Mouse (Mus musculus) frontal cortex, postnatal 36 days (tissue): ENCODE measurements around the gene Tcf19.

Experiments used
- DNase-seq, 2 experiments: peaks; one replicate each; pipeline ENCODE4 v3.0.0; 2022; ENCODE audit warnings: low spot score in 2 of 2

Gene Tcf19

GRCm38 (mm10) chr17:35516652-35517500, at the start of gene Tcf19, which contains the start of gene Cchcr1:
Gene Tcf19 (minus strand): TSS chr17:35516824.
Gene Cchcr1 (plus strand): TSS chr17:35517100.
- peak; percentile 94 to 96 for DNase-seq

DNA sequence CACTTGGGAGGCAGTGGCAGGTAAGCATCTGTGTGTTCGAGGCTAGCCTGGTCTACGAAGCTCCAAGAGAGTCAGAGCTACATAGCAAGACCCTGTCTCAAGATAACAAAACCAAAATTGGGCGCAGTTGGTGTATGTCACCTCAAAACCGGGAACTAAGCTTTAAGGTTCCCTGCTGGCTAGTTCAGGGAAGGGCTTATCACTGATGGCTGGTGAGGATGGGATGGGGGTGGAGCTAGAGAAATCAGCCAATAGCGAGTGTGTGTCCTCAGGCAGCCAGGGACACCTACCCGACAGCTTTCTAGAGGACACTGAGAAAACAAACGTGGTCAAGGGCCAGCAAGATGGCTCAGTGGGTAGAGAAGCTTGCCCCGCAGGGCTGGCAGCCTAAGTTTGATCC, 41.6 kb upstream of the Tcf19 start:
- no peak for DNase-seq

GRCm38 (mm10) chr17:35557351-35557750, 40.7 kb upstream of the Tcf19 start:
- no peak for DNase-seq

- DNase-seq = peak in 1 of 2 experiments; percentile 40
Observed at GRCm38 (mm10) chr17:35556812-35557211, 40.2 kb upstream of the Tcf19 start.

DNA sequence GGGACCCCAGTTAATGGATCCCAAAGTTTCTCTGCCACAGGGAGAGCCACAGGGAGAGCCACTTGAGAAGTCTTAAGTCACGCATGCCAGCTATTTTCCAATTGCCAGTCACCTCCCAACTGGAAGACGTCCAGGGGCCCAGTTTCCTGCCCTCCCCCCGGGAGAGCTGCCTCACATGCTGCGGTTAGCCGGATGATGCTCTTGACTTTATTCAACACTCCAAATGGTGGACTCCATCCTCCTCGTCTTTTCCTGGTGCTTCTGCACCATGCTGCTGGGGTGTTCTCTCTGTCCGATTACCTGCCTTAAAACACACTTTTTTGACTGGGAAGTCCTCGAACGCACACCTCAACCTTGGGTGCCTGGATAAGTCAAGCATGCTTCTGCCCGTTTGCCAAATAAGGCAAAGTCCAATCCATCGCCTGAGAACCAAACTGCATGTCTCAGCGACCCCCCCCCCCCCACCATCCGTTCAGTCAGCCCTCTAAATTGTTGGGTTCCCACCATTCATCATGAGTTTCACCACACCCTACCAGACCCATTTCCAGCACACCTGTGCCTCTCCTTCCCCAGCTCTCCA, 39.7 kb upstream of the Tcf19 start:
- no peak for DNase-seq

GRCm38 (mm10) chr17:35554761-35555397, 38.3 kb upstream of the Tcf19 start:
- no peak for DNase-seq

DNA sequence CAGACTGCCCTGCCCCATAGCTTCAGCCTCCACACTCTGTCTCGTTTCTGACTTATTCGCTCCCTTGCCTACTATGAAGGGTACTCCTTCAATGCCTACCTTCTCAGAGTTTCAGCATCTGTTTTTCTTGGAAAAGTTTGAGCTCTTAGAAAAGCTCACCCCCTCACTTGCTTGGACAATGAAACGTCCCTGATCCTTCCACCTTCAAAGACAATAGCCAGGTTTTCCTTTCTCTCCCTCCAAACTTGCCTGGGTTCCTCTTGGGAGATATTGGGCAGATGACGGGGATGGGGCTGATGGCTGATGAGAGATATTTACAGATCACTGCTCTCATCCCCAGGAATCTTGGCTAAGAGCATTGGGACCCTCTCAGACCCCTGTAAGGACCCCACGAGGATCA, 37.7 kb upstream of the Tcf19 start:
- DNase-seq = no peak

DNA sequence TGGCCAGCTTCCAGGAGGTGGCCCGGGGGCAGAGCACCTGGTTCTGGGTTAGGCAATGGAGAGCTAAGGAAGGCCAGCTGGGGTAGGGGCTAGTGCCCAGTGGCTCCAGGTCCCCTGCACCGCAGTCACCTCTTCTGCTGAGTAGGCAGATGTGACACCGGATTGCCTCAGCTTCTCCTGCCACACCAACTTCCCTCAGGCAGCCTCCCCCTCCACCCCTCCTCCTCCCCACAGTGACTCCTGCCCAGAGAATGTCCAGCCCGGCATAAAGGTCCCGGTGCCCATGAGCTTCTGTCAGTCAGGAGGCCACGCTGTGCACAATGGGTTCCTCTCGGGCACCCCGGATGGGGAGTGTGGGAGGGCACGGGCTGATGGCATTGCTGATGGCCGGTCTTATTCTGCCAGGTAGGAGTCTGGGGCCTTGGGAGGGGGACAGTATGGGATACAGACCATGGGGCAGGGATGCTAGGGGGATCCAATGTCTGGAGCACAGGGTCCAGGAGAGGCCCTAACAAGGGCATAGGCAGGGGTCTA, 35.3 kb upstream of the Tcf19 start, which contains the start of gene Cdsn:
Gene Cdsn (plus strand): TSS at position 248 of the 534 bp plus-strand sequence.
- no peak for DNase-seq

- DNase-seq = no peak
Observed at GRCm38 (mm10) chr17:35550871-35551270, 34.2 kb upstream of the Tcf19 start.

GRCm38 (mm10) chr17:35550143-35550494, 33.5 kb upstream of the Tcf19 start:
- no peak for DNase-seq

DNA sequence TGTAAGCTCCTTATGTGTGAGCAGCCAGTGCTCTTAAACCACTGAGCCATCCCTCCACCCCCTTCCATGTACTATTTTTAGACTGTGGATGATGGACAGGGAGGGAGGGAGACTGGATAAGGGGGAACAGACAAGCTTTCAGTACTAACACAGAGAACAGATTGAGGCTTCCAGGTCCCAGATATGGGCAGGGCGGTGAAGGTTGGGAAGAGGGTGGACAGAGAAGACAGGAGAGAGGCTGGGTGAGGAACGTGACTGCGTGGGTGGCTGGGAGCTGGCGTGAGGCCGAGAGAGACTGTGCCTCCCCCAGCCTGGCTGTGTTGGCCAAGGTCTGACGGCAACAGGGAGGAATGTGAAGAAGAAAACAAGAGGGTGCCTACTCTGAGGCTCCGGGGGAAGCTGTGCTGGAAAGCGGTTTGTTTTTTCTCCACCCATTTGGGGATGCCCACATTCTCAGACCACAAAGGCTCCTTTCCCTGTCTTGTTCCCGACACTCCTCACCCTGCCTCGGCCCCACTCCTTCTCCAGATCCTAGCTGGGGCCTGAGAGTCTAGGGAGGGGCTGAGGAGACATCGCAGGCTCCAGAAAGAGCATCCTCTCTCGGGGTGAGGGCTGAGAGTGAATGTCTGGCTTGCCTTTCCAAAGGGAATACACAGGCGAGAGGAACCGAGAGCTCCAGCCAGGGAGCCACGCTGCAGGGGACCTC, 33.0 kb upstream of the Tcf19 start:
- DNase-seq = peak; percentile 85 to 93

- no peak for DNase-seq
Observed at GRCm38 (mm10) chr17:35548636-35549035, 32.0 kb upstream of the Tcf19 start.

DNA sequence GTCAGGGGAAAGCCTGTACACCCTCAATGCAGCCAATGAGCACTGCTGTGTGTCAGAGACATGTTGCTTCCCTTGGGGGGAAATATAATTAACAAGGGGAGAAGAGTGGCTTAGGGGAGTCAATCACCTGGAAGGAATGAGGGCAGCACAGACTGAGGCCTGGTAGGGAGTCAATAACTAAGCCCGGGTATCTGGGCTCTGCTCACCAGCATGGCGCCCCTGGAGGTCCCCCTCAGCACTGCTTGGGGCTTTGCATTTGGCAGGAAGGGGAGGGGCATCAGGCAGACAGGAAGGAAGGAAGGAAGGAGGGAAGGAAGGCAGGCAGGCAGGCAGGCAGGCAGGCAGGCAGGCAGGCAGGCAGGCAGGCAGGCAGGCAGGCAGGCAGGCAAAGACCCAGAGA, 30.8 kb upstream of the Tcf19 start:
- DNase-seq = no peak

DNA sequence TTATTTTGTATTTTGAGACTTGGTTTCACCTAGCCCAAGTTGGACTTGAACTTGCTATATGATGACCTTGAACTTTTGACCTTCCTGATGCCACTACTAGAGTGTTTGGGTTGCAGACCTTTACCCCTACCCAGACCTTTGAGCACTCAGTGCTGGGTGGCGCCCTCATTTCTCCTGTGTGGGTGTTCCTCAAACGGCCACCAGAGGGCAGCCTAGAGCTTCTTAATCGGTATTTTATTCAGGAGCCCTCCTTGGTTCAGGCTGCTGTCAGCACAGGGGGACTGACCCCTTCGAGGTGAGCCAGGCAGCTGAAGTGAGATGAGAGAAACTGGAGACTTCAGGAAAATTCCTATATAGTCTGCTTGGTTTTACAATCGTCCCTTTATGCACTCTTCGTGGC, 28.1 kb upstream of the Tcf19 start:
- peak; percentile 51 to 75 for DNase-seq

GRCm38 (mm10) chr17:35544001-35544400, 27.4 kb upstream of the Tcf19 start:
- DNase-seq = no peak

GRCm38 (mm10) chr17:35543412-35543861, 26.8 kb upstream of the Tcf19 start:
- DNase-seq = no peak

- no peak for DNase-seq
Observed at GRCm38 (mm10) chr17:35542761-35543411, 26.3 kb upstream of the Tcf19 start.

DNA sequence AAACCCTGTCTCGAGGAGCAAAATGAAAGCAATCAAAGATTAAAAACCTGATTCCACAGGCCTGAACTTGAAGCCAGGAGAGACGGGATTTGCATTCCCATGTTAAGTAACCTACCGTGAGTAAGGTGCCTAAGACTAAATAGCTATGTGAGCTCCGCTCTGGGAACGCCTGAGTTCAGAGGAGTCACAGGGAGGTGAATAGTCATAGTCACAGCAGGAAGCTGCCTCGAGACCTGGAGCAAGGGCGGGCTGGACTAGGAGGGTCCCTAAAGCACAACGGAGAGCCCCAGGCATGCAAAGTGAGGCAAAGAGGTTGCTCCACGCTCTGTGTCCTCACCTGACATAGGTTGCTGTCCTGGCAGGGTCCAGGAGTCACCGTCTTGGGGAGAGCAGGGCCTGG, 22.9 kb upstream of the Tcf19 start:
- DNase-seq = no peak

DNA sequence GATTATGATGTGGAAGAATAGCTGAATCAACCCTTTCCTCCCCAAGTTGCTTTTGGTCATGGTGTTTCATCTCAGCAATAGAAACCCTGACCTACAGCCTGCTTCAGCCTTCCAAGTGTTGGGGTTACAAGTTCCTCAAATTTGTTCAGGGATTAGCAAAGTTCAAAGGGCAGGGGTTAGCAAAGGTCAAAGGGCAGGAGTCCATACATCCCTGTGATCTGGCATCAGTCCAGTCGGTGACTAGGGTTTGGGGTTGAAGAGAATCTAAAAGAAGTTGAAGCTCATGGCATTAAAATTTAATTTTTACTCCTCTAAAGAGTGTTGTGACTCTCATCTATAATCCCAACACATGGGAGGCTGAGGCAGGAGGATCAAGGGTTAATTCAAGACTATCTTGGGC, 21.9 kb upstream of the Tcf19 start:
- no peak for DNase-seq

GRCm38 (mm10) chr17:35537421-35537820, 20.8 kb upstream of the Tcf19 start:
- DNase-seq = peak in 1 of 2 experiments; percentile 49

- DNase-seq = peak; percentile 82 to 88
Observed at GRCm38 (mm10) chr17:35534343-35534742, 17.7 kb upstream of the Tcf19 start.
